ENCODE assay signal across 18 mouse cellular contexts in genomic region chr14:75953011-75953410, GRCm38 (mm10). TPM values are rescaled to one million over a fixed set of nuclear protein-coding genes. Genes with fewer than 3 reads are reported as not detected.
"Had no signal": no experiment of that assay in that cellular context is flagged by ENCODE, and none has a peak within 500 bp of the region (broad histone marks: within the 10 kb centered on the region; RNA-seq: fewer than 3 reads in every experiment).

No protein-coding gene starts in this region.

- H3K4me1 ChIP-seq: kidney, embryonic 15.5 days; liver, embryonic 15.5 days; neural tube, embryonic 12.5 days; stomach, embryonic 15.5 days had no signal

- H3K27ac ChIP-seq: kidney, embryonic 15.5 days; liver, embryonic 15.5 days; midbrain, embryonic 10.5 days; neural tube, embryonic 12.5 days; stomach, embryonic 15.5 days had no signal

- H3K9me3 ChIP-seq: kidney, embryonic 15.5 days; liver, embryonic 15.5 days; midbrain, embryonic 10.5 days; neural tube, embryonic 12.5 days; stomach, embryonic 15.5 days had no signal

- H3K4me2 ChIP-seq: kidney, embryonic 15.5 days; liver, embryonic 11.5 days; liver, embryonic 15.5 days; neural tube, embryonic 12.5 days; stomach, embryonic 15.5 days had no signal

- H3K4me3 ChIP-seq: kidney, embryonic 15.5 days; liver, embryonic 15.5 days; midbrain, embryonic 10.5 days; myocyte; neural tube, embryonic 12.5 days; stomach, embryonic 15.5 days had no signal

- DNase-seq: kidney, adult 2 months; kidney, postnatal 25 days; lung, adult 2 months; lung, postnatal 36 days; midbrain, embryonic 14.5 days; right cerebral cortex, postnatal 14 days; thymus, adult 2 months; thymus, postnatal 36 days had no signal

- H3K36me3 ChIP-seq: kidney, embryonic 15.5 days; neural tube, embryonic 12.5 days; stomach, embryonic 15.5 days had no signal

- H3K27me3 ChIP-seq: kidney, embryonic 15.5 days; liver, embryonic 15.5 days; neural tube, embryonic 12.5 days; stomach, embryonic 15.5 days had no signal

- ATAC-seq: lung, postnatal 0 days had no signal

- H3K9ac ChIP-seq: kidney, embryonic 15.5 days; liver, embryonic 15.5 days; neural tube, embryonic 12.5 days; stomach, embryonic 15.5 days had no signal

RNA-seq across cellular contexts. Expression of gene Kctd4, which starts 1.8 kb away (rescaled TPM):
- total RNA-seq: megakaryocyte progenitor cell, adult 5-6 weeks had no signal
- polyA plus RNA-seq: kidney, adult 2 months; spleen, adult 2 months had no signal
